20 mouse cellular contexts compared by ENCODE assay signal in the genomic region with DNA sequence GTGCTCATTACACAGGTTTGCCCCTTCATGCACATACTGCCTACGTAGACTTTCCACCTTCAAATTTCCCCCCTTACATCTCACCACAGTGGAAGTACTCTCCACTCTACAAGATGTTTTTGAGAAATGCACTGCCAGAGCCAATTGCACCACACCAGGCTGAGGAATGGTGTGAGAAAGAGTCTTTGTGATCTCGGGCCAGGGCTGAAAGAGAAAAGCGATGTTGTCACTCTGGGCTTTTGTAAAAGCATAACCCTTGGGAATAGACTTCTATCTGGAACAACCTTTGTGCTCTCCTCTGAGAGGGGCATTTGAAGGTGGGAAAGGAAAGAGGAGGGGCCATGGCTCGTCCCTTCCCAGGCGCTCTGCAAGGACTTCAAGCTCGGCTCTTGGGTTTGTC.
A peak's percentile ranks its signal among the peaks of the same experiment; 100 is the strongest.
DNase-seq lines count a peak whose midpoint lies in the region; ATAC-seq lines count a peak whose summit lies in the region.
"Had no signal": no experiment of that assay in that cellular context is flagged by ENCODE, and none has a peak within 500 bp of the region (broad histone marks: within the 10 kb centered on the region; RNA-seq: fewer than 3 reads in every experiment).

No protein-coding gene starts in this region.

- no peaks in the 10 kb centered on the region for H3K36me3 ChIP-seq in lung, embryonic 16.5 days (ENCODE audit: control insufficient read depth, insufficient read depth, low read length)
- no peaks in the 10 kb centered on the region for H3K36me3 ChIP-seq in forebrain, embryonic 14.5 days (ENCODE audit: control insufficient read depth, insufficient read depth, low read length)
- H3K36me3 ChIP-seq: embryonic facial prominence, embryonic 13.5 days; G1E; heart, embryonic 13.5 days; hindbrain, embryonic 13.5 days had no signal

- DNase-seq in adrenal gland, postnatal 14 days = peak; percentile 41
- DNase-seq in adrenal gland, postnatal 36 days = no peak
- DNase-seq in heart, adult 11 months = peak; percentile 83
- DNase-seq in heart, postnatal 4 days = no peak
- DNase-seq in lung, postnatal 36 days = peak; percentile 25
- DNase-seq in forebrain, embryonic 14.5 days (ENCODE audit: low spot score) = no peak
- DNase-seq in urinary bladder, postnatal 4 days (ENCODE audit: low spot score in 2 of 2) = no peak
- DNase-seq: adrenal gland, adult 8-10 months; B cell, adult 2 months; cerebellum, adult 11-12 months; cerebellum, adult 9-10 months; cerebellum, postnatal 36 days had no signal

- no peaks in the 10 kb centered on the region for H3K27me3 ChIP-seq in lung, embryonic 16.5 days (ENCODE audit: control insufficient read depth, insufficient read depth, low read depth, low read length)
- H3K27me3 ChIP-seq in forebrain, embryonic 14.5 days (replicated peaks; ENCODE audit: control insufficient read depth, insufficient read depth, low read length) = no peaks in the 10 kb centered on the region
- H3K27me3 ChIP-seq: embryonic facial prominence, embryonic 13.5 days; forebrain, embryonic 13.5 days; heart, embryonic 13.5 days; hindbrain, embryonic 13.5 days had no signal

- H3K4me2 ChIP-seq in lung, embryonic 16.5 days (ENCODE audit: low read depth, low read length) = no peak overlapping the region
- H3K4me2 ChIP-seq in forebrain, embryonic 14.5 days (ENCODE audit: low read length) = no peak overlapping the region
- H3K4me2 ChIP-seq: embryonic facial prominence, embryonic 13.5 days; forebrain, embryonic 13.5 days; heart, embryonic 13.5 days; hindbrain, embryonic 13.5 days had no signal

- H3K4me1 ChIP-seq in lung, embryonic 16.5 days (replicated peaks; ENCODE audit: control insufficient read depth, insufficient read depth, low read length) = no peaks in the 10 kb centered on the region
- H3K4me1 ChIP-seq in forebrain, embryonic 14.5 days (ENCODE audit: control insufficient read depth, insufficient read depth, low read length) = no peaks in the 10 kb centered on the region
- H3K4me1 ChIP-seq: embryonic facial prominence, embryonic 13.5 days; forebrain, embryonic 13.5 days; heart, embryonic 13.5 days; hindbrain, embryonic 13.5 days had no signal

- no peak overlapping the region for H3K9ac ChIP-seq in lung, embryonic 16.5 days (ENCODE audit: low read length)
- H3K9ac ChIP-seq in forebrain, embryonic 14.5 days (ENCODE audit: low read length) = no peak overlapping the region
- H3K9ac ChIP-seq: embryonic facial prominence, embryonic 13.5 days; forebrain, embryonic 13.5 days; heart, embryonic 13.5 days; hindbrain, embryonic 13.5 days had no signal

- ATAC-seq in lung, embryonic 16.5 days (ENCODE audit: low read depth) = peak; percentile 26; the same call in 1 of the 2 replicates
- no peak for ATAC-seq in forebrain, embryonic 14.5 days
- ATAC-seq: CD4-positive, CD25-positive, alpha-beta regulatory T cell, adult 4 months; forebrain, embryonic 13.5 days; hindbrain, postnatal 0 days had no signal

- no peak overlapping the region for H3K4me3 ChIP-seq in lung, embryonic 16.5 days (ENCODE audit: low read length)
- H3K4me3 ChIP-seq in forebrain, embryonic 14.5 days (ENCODE audit: low read depth, low read length) = no peak overlapping the region
- H3K4me3 ChIP-seq: embryonic facial prominence, embryonic 13.5 days; forebrain, embryonic 13.5 days; heart, embryonic 13.5 days; hindbrain, embryonic 13.5 days had no signal

- H3K27ac ChIP-seq in lung, embryonic 16.5 days (ENCODE audit: low read length) = no peak overlapping the region
- no peak overlapping the region for H3K27ac ChIP-seq in forebrain, embryonic 14.5 days (ENCODE audit: low read depth, low read length)
- H3K27ac ChIP-seq: embryonic facial prominence, embryonic 13.5 days; forebrain, embryonic 13.5 days; heart, embryonic 13.5 days; hindbrain, embryonic 13.5 days; hindbrain, postnatal 0 days had no signal

- WGBS in lung, embryonic 16.5 days = 58% methylated on average over 6 of the region's 6 CpGs
- 69% methylated on average over 6 of the region's 6 CpGs for WGBS in forebrain, embryonic 14.5 days

- H3K9me3 ChIP-seq in lung, embryonic 16.5 days (ENCODE audit: control insufficient read depth, low read length) = no peaks in the 10 kb centered on the region
- H3K9me3 ChIP-seq in forebrain, embryonic 14.5 days (replicated peaks; ENCODE audit: control insufficient read depth, low read length) = no peaks in the 10 kb centered on the region
- H3K9me3 ChIP-seq: embryonic facial prominence, embryonic 13.5 days; forebrain, embryonic 13.5 days; heart, embryonic 13.5 days; hindbrain, embryonic 13.5 days had no signal

Comparison
In these comparisons a context has a peak if more than half of its experiments do, and no peak if none do; other contexts are left out.
1. DNase-seq: peak in adrenal gland, postnatal 14 days (single experiment), heart, adult 11 months (single experiment) and lung, postnatal 36 days (single experiment); none in adrenal gland, postnatal 36 days (0 of 2), heart, postnatal 4 days (single experiment), forebrain, embryonic 14.5 days (single experiment) and urinary bladder, postnatal 4 days (0 of 2).